Mouse (Mus musculus): ENCODE results near the gene Fosb. TPM values are rescaled to one million over a fixed set of nuclear protein-coding genes. Genes with fewer than 3 reads are reported as not detected.
A peak's percentile ranks its signal among the peaks of the same experiment; 100 is the strongest.

The Fosb gene
- polyA plus RNA-seq, 1 experiment from 2014 or later, result 0.49 TPM

GRCm38 (mm10) chr7:19271238-19272172, 38.3 kb downstream of the Fosb start, which contains the start of gene Vasp:
Vasp (minus strand) TSS chr7:19271817.
- Histone ChIP-seq H3K4me1 (replicated peaks; ENCODE audit: control insufficient read depth, insufficient read depth, low read length) (peaks cover 23% of the 10 kb centered on the region), H3K4me2 (ENCODE audit: low read length) (peak within 1 kb of the TSS; percentile 96), H3K27ac (ENCODE audit: low read depth) (peak within 1 kb of the TSS; percentile 93), H3K9ac (ENCODE audit: low read length) (peak within 1 kb of the TSS; percentile 90), H3K4me3 (ENCODE audit: low read depth, low read length) (peak within 1 kb of the TSS; percentile 88), H3K36me3 (ENCODE audit: control insufficient read depth, insufficient read depth, low read length) (peaks cover 13% of the 10 kb centered on the region; the same call in 1 of the 2 replicates), H3K27me3 (replicated peaks; ENCODE audit: control insufficient read depth, insufficient read depth, low read length) (no peaks in the 10 kb centered on the region), H3K9me3 (ENCODE audit: control insufficient read depth, low read length) (no peaks in the 10 kb centered on the region)
- peak; percentile 89 for DNase-seq (ENCODE audit: low spot score)
- ATAC-seq (replicated peaks; ENCODE audit: low FRiP score, low TSS enrichment, low read depth), result peak; percentile 75
- WGBS, result under 1% methylated on average over 57 of the region's 62 CpGs

- no peaks in the 10 kb centered on the region for H3K9me3 ChIP-seq (ENCODE audit: control insufficient read depth, low read length)
- under 1% methylated on average over 20 of the region's 21 CpGs for WGBS
- H3K9ac ChIP-seq (ENCODE audit: low read length), result peak overlapping the region; percentile 90
Observed at GRCm38 (mm10) chr7:19270509-19271237, 39.2 kb downstream of the Fosb start.

GRCm38 (mm10) chr7:19269721-19270441, 40.0 kb downstream of the Fosb start:
- Histone ChIP-seq H3K4me3 (ENCODE audit: low read depth, low read length) (peak overlapping the region; percentile 88), H3K27me3 (replicated peaks; ENCODE audit: control insufficient read depth, insufficient read depth, low read length) (no peaks in the 10 kb centered on the region), H3K27ac (ENCODE audit: low read depth) (peak overlapping the region; percentile 93), H3K9ac (ENCODE audit: low read length) (peak overlapping the region; percentile 90), H3K4me2 (ENCODE audit: low read length) (peak overlapping the region; percentile 96), H3K36me3 (ENCODE audit: control insufficient read depth, insufficient read depth, low read length) (peaks cover 16% of the 10 kb centered on the region), H3K9me3 (ENCODE audit: control insufficient read depth, low read length) (no peaks in the 10 kb centered on the region), H3K4me1 (replicated peaks; ENCODE audit: control insufficient read depth, insufficient read depth, low read length) (peaks cover 32% of the 10 kb centered on the region)
- WGBS, result under 1% methylated on average over 19 of the region's 19 CpGs
- peak; percentile 27 for ATAC-seq (replicated peaks; ENCODE audit: low FRiP score, low TSS enrichment, low read depth)
- DNase-seq (ENCODE audit: low spot score), result peak; percentile 75

More at GRCm38 (mm10) chr7:19270509-19271237, 39.2 kb downstream of the Fosb start:
- H3K27ac ChIP-seq (ENCODE audit: low read depth), result peak overlapping the region; percentile 93
- peak; percentile 67 for DNase-seq (ENCODE audit: low spot score)
- H3K4me3 ChIP-seq (ENCODE audit: low read depth, low read length), result peak overlapping the region; percentile 88
- no peaks in the 10 kb centered on the region for H3K27me3 ChIP-seq (replicated peaks; ENCODE audit: control insufficient read depth, insufficient read depth, low read length)
- no peak for ATAC-seq (replicated peaks; ENCODE audit: low FRiP score, low TSS enrichment, low read depth)
- peak overlapping the region; percentile 96 for H3K4me2 ChIP-seq (ENCODE audit: low read length)
- peaks cover 13% of the 10 kb centered on the region; the same call in 1 of the 2 replicates for H3K36me3 ChIP-seq (ENCODE audit: control insufficient read depth, insufficient read depth, low read length)
- H3K4me1 ChIP-seq (replicated peaks; ENCODE audit: control insufficient read depth, insufficient read depth, low read length), result peaks cover 31% of the 10 kb centered on the region

GRCm38 (mm10) chr7:19268993-19269681, 40.7 kb downstream of the Fosb start:
- Histone ChIP-seq H3K9me3 (ENCODE audit: control insufficient read depth, low read length) (no peaks in the 10 kb centered on the region), H3K4me1 (replicated peaks; ENCODE audit: control insufficient read depth, insufficient read depth, low read length) (peaks cover 32% of the 10 kb centered on the region), H3K9ac (ENCODE audit: low read length) (peak overlapping the region; percentile 90), H3K36me3 (ENCODE audit: control insufficient read depth, insufficient read depth, low read length) (peaks cover 23% of the 10 kb centered on the region), H3K4me2 (ENCODE audit: low read length) (peak overlapping the region; percentile 96), H3K27me3 (replicated peaks; ENCODE audit: control insufficient read depth, insufficient read depth, low read length) (no peaks in the 10 kb centered on the region), H3K27ac (ENCODE audit: low read depth) (peak overlapping the region; percentile 93), H3K4me3 (ENCODE audit: low read depth, low read length) (peak overlapping the region; percentile 88)
- DNase-seq (ENCODE audit: low spot score) (no peak), ATAC-seq (replicated peaks; ENCODE audit: low FRiP score, low TSS enrichment, low read depth) (0 out of 2 replicates have a peak, but pooled peaks have one; percentile 1)
- 25% methylated on average over 10 of the region's 10 CpGs for WGBS

GRCm38 (mm10) chr7:19267051-19267450, 42.8 kb downstream of the Fosb start:
- Histone ChIP-seq H3K4me3 (ENCODE audit: low read depth, low read length) (no peak overlapping the region), H3K27ac (ENCODE audit: low read depth) (peak overlapping the region; percentile 40; the same call in 1 of the 2 replicates), H3K9me3 (ENCODE audit: control insufficient read depth, low read length) (no peaks in the 10 kb centered on the region), H3K27me3 (replicated peaks; ENCODE audit: control insufficient read depth, insufficient read depth, low read length) (no peaks in the 10 kb centered on the region), H3K9ac (ENCODE audit: low read length) (no peak overlapping the region), H3K4me2 (ENCODE audit: low read length) (no peak overlapping the region), H3K4me1 (replicated peaks; ENCODE audit: control insufficient read depth, insufficient read depth, low read length) (peaks cover 32% of the 10 kb centered on the region), H3K36me3 (ENCODE audit: control insufficient read depth, insufficient read depth, low read length) (peaks cover 44% of the 10 kb centered on the region)
- ATAC-seq (replicated peaks; ENCODE audit: low FRiP score, low TSS enrichment, low read depth), result no peak
- no peak for DNase-seq (ENCODE audit: low spot score)
- WGBS, result 52% methylated on average over 10 of the region's 10 CpGs

GRCm38 (mm10) chr7:19265928-19266822, 43.7 kb downstream of the Fosb start:
- Histone ChIP-seq H3K4me2 (ENCODE audit: low read length) (peak overlapping the region; percentile 28), H3K27ac (ENCODE audit: low read depth) (0 out of 2 replicates have a peak overlapping the region, but pooled peaks have one; percentile 9), H3K4me3 (ENCODE audit: low read depth, low read length) (no peak overlapping the region), H3K4me1 (replicated peaks; ENCODE audit: control insufficient read depth, insufficient read depth, low read length) (peaks cover 32% of the 10 kb centered on the region), H3K27me3 (replicated peaks; ENCODE audit: control insufficient read depth, insufficient read depth, low read length) (no peaks in the 10 kb centered on the region), H3K9ac (ENCODE audit: low read length) (no peak overlapping the region), H3K36me3 (ENCODE audit: control insufficient read depth, insufficient read depth, low read length) (peaks cover 53% of the 10 kb centered on the region), H3K9me3 (ENCODE audit: control insufficient read depth, low read length) (no peaks in the 10 kb centered on the region)
- 73% methylated on average over 10 of the region's 10 CpGs for WGBS
- ATAC-seq (replicated peaks; ENCODE audit: low FRiP score, low TSS enrichment, low read depth) (0 out of 2 replicates have a peak, but pooled peaks have one; percentile 26), DNase-seq (ENCODE audit: low spot score) (no peak)

GRCm38 (mm10) chr7:19265147-19265546, 44.7 kb downstream of the Fosb start:
- Histone ChIP-seq H3K4me3 (ENCODE audit: low read depth, low read length) (no peak overlapping the region), H3K27me3 (replicated peaks; ENCODE audit: control insufficient read depth, insufficient read depth, low read length) (no peaks in the 10 kb centered on the region), H3K36me3 (ENCODE audit: control insufficient read depth, insufficient read depth, low read length) (peaks cover 63% of the 10 kb centered on the region), H3K4me1 (replicated peaks; ENCODE audit: control insufficient read depth, insufficient read depth, low read length) (peaks cover 32% of the 10 kb centered on the region), H3K27ac (ENCODE audit: low read depth) (no peak overlapping the region), H3K9me3 (ENCODE audit: control insufficient read depth, low read length) (no peaks in the 10 kb centered on the region), H3K9ac (ENCODE audit: low read length) (no peak overlapping the region), H3K4me2 (ENCODE audit: low read length) (no peak overlapping the region)
- no peak for DNase-seq (ENCODE audit: low spot score)
- no peak for ATAC-seq (replicated peaks; ENCODE audit: low FRiP score, low TSS enrichment, low read depth)
- 60% methylated on average over 7 of the region's 7 CpGs for WGBS

Measured in intestine, embryonic 14.5 days (tissue).